Mouse (Mus musculus) bone marrow macrophage, adult 2 months (primary cell): ENCODE results near the gene Dennd1b. TPM values are rescaled to one million over a fixed set of nuclear protein-coding genes. Genes with fewer than 3 reads are reported as not detected.

Experiments
- H3K27ac ChIP-seq: 2 replicates; pipeline ENCODE4 v1.5.1; 2012; ENCODE audit warnings: low read depth, low read length; ENCODE audit not compliant: insufficient read depth
- H3K4me1 ChIP-seq: 2 replicates; pipeline ENCODE4 v1.6.1; 2012; ENCODE audit warnings: low read length; ENCODE audit not compliant: control insufficient read depth, insufficient read depth
- H3K4me3 ChIP-seq: 2 replicates; pipeline ENCODE4 v1.5.1; 2012; ENCODE audit warnings: mild to moderate bottlenecking, low read length, moderate library complexity; ENCODE audit not compliant: insufficient read depth
- CTCF ChIP-seq: IDR thresholded peaks from 2 replicates; pipeline ENCODE4 v1.5.1; 2012; ENCODE audit warnings: low read depth, mild to moderate bottlenecking, low read length, moderate library complexity
- POLR2A ChIP-seq: IDR thresholded peaks from 2 replicates; pipeline ENCODE4 v1.6.1; 2012; ENCODE audit warnings: mild to moderate bottlenecking, low read depth, low read length, borderline replicate concordance
- polyA plus RNA-seq: library from polyadenylated mRNA; stranded (reverse); fragments of >200 nt; gene quantifications from 2 replicates; pipeline ENCODE4 v1.2.4, GENCODE M21; 2012; ENCODE audit not compliant: missing spikeins, insufficient read depth, insufficient read length

The Dennd1b gene
- polyA plus RNA-seq, 1 experiment: 34.4 TPM

DNA sequence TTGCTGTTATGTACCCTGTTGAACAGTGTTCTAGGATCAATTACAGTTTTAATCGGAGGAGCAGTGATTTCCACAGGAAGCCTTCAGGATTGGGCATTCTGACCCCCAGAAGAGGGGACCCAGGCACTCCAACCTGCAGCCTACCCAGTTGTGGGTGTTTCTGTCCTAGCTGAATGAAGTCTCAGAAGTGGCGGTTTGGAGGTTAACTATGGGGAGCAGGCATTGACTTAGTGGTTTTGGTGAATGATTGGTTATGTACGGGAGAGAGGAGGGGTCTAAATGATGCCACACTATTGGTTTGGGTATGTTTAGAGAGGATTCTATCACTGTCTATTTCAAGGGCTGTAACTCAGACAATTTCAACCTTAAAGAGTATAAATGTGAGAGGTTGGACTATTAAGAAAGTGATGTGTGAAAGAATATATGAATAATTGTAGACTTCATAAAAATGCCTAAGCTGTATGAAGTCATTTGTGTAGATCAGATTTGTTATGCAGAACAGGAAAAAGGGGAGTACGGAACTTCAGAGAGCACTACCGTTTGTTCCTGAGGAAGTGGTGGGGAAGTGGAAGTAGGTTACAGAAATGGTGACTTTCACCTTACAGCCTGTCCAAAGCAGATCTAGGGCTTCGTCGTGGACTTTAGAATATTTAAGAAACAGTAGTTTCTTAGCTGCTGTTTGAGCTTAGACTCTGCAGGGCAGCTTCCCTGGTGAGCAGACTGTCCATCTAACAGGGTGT lies 73.7 kb downstream of the Dennd1b start:
- no peak overlapping the region for H3K4me3 ChIP-seq
- H3K4me1 ChIP-seq: peaks cover 18% of the 10 kb centered on the region
- TF ChIP-seq CTCF: no peak
- TF ChIP-seq POLR2A: no peak
- no peak overlapping the region for H3K27ac ChIP-seq

- Histone ChIP-seq H3K4me1 (peaks cover 18% of the 10 kb centered on the region), H3K4me3 (no peak overlapping the region), H3K27ac (no peak overlapping the region)
- TF ChIP-seq POLR2A (no peak), CTCF (no peak)
Measured at GRCm38 (mm10) chr1:139038074-139038473, 74.8 kb downstream of the Dennd1b start.

DNA sequence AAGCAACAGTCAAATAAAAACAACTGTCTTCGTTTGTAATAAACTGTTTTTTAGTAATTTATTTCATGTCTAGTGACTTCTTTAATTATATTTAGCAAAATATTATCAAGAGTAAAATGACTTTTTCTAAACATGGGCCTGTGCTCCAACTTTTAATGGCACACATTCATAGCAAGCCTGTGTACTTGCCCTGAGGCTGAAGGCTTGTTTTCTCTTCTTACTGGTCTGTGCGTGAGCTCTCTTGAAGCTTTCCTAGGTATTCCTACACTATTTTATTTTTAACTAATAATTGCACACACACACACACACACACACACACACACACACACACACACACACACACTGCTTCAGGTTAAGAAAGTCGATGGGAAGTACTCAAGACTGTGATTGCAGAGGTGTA lies 75.4 kb downstream of the Dennd1b start:
- TF ChIP-seq CTCF: no peak
- no peak for TF ChIP-seq POLR2A

DNA sequence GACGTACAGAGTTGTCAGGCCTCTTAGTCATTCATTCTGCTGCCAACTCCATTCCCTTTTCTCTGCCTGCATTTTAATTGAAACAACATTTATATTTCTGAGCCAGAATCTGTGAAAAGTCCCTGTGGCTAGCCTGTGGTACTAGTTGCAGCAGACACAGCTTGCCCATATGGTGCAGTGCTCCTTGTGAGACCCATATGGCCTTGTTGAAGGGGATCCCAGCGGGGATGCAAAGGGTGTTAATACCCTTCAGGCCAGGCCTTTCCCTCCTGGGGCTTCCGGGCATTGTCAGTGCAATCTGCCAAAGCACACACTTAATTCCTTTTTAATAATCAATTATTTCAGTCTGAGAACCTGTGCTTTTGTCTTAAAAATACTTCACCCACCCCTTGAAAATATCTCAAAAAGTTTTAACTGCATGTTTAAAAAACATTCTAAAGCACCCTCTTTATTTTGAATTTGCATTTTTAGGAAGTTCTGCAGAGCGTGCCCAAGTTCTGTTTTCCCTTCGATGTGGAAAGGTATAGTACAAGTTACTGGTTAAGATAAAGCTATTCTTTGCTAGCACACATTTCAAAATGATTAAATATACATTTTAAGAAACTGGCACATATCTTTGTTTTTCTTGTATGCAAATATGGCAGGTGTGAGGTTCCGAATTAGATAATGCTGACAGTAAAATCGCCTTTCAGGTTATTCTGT lies 76.4 kb downstream of the Dennd1b start:
- H3K27ac ChIP-seq: no peak overlapping the region
- H3K4me3 ChIP-seq: no peak overlapping the region
- TF ChIP-seq CTCF (no peak), POLR2A (no peak)
- H3K4me1 ChIP-seq: peaks cover 18% of the 10 kb centered on the region

More for the DNA sequence above, 75.4 kb downstream of the Dennd1b start:
- H3K4me3 ChIP-seq: no peak overlapping the region
- no peak overlapping the region for H3K27ac ChIP-seq
- H3K4me1 ChIP-seq: peaks cover 18% of the 10 kb centered on the region

- TF ChIP-seq POLR2A (no peak), CTCF (no peak)
- no peak overlapping the region for H3K27ac ChIP-seq
Measured at GRCm38 (mm10) chr1:139049075-139049474, 85.8 kb downstream of the Dennd1b start.

DNA sequence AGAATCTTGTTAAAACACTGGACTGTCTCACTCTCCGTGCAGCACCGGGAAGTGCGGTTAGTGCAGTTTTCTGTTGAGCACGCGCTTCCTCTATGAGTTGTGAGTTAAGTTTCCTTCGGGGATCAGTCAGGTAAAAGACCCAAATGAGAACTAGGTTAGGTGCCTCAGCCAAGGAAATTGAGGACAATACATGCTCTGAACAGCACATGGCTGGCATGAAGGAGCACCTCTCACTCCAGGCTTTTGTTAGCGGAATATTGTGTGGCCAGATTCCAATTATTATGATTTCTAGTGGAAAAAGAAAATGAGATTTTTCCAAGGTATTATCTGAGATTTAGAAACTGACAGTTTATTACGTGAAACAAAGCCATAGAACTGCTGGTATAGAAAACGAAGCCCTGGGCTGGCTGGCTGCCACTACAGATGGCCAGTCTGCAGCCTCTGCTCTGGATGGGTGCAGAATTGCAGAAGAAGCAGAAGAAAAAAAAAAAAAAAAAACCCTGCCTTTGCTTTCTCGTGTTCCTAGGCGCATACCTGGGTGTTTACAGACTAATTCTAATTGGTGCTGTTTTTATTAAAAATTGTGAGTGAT lies 86.7 kb downstream of the Dennd1b start:
- no peak overlapping the region for H3K4me3 ChIP-seq
- no peaks in the 10 kb centered on the region for H3K4me1 ChIP-seq
- no peak for TF ChIP-seq CTCF
- no peak for TF ChIP-seq POLR2A
- H3K27ac ChIP-seq: no peak overlapping the region

More at GRCm38 (mm10) chr1:139049075-139049474, 85.8 kb downstream of the Dennd1b start:
- no peaks in the 10 kb centered on the region for H3K4me1 ChIP-seq
- no peak overlapping the region for H3K4me3 ChIP-seq

GRCm38 (mm10) chr1:139053003-139053402 lies 89.8 kb downstream of the Dennd1b start:
- Histone ChIP-seq H3K4me3 (no peak overlapping the region), H3K27ac (no peak overlapping the region), H3K4me1 (no peaks in the 10 kb centered on the region)
- TF ChIP-seq POLR2A (no peak), CTCF (no peak)

- H3K27ac ChIP-seq: no peak overlapping the region
- TF ChIP-seq CTCF: no peak
- no peak for TF ChIP-seq POLR2A
- H3K4me3 ChIP-seq: no peak overlapping the region
- H3K4me1 ChIP-seq: peaks cover 7% of the 10 kb centered on the region
Measured at GRCm38 (mm10) chr1:139060301-139060700, 97.1 kb downstream of the Dennd1b start.

- H3K27ac ChIP-seq: peak overlapping the region; percentile 29; the same call in 1 of the 2 replicates
- no peak overlapping the region for H3K4me3 ChIP-seq
- H3K4me1 ChIP-seq: peaks cover 27% of the 10 kb centered on the region
- no peak for TF ChIP-seq CTCF
- TF ChIP-seq POLR2A: no peak
Measured at GRCm38 (mm10) chr1:139064711-139065110, 101.5 kb downstream of the Dennd1b start.

DNA sequence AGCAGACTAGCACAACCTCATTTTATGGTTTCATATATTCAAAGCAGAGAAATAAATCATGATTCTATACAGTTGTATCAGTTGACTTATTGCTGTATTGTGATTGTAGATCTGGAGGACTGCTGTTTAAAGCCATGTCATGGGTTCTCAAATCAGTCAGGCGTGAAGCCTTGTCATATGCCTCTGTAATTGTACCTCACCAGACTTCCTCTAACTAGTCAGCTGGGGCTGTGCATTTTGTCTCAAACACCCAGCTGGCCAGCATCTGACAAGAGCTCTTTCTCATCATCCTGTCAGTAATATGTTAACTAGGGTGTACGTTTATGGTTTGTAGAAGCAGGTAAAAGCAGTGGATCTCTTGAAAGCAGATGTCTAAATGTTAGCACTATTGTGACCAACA lies 104.0 kb downstream of the Dennd1b start:
- peaks cover 27% of the 10 kb centered on the region for H3K4me1 ChIP-seq
- no peak overlapping the region for H3K27ac ChIP-seq
- TF ChIP-seq CTCF (no peak), POLR2A (no peak)
- H3K4me3 ChIP-seq: no peak overlapping the region
